Mouse (Mus musculus): ENCODE measurements around the gene Aicda.
A peak's percentile ranks its signal among the peaks of the same experiment; 100 is the strongest.
"Not testable (repeated sequence)": the region's sequence is repeated elsewhere in the genome, so short reads cannot be mapped to it uniquely, and the experiment has no call there.

Aicda gene

DNA sequence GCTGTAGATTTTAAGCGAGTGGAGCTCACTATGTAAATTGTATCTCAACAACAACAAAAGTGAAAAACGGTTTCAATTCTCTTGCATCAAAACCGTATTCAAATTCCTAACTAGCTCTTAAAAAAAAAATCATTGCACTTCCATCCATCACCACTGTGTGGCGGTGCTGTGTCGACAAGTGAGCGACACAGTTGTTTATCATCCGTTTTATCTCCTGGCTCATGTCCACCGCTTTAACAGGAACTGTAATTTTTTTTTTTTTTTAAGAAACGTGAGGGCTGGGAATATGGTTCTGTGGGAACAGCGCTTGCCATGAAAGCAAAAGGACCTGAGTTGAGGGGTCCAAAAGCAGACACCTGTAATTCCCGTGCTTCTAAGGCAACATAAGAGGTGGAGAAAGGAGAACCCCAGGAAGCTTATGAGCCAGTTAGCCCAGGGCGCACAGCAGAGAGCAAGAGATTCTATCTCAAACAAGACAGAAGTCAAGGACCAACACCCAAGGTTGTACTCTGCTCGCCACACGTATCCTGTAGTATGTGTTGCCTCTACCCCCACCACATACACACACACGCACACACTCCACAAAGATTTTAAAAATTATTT, 3.5 kb downstream of the Aicda start:
- peak; percentile 66 for DNase-seq

DNA sequence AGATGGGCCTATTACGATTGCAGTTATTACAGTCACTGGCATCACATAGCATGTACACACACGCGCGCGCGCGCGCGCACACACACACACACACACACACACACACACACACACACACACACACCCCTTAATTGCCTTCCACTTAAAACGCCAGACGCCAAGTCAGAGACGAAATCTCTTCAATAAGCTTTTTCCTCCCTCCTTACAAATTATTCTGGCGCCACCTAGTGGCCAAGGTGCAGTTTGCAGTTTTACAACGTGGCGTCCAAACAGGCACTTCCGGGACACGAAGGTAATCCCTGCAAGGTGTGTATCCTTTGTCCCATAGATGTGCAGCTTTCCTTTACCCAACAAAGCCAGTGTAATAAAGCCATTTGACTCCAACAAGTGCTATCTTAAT, 6.8 kb downstream of the Aicda start:
- DNase-seq: peak; percentile 80

DNA sequence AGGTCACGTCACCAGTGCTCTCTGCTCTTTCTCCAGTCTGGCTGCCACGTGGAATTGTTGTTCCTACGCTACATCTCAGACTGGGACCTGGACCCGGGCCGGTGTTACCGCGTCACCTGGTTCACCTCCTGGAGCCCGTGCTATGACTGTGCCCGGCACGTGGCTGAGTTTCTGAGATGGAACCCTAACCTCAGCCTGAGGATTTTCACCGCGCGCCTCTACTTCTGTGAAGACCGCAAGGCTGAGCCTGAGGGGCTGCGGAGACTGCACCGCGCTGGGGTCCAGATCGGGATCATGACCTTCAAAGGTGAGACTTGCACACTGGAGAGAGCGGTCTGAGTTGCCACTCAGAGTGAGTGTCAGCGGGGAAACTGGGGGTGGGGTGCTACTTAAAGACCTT, 7.4 kb downstream of the Aicda start:
- DNase-seq: no peak

DNA sequence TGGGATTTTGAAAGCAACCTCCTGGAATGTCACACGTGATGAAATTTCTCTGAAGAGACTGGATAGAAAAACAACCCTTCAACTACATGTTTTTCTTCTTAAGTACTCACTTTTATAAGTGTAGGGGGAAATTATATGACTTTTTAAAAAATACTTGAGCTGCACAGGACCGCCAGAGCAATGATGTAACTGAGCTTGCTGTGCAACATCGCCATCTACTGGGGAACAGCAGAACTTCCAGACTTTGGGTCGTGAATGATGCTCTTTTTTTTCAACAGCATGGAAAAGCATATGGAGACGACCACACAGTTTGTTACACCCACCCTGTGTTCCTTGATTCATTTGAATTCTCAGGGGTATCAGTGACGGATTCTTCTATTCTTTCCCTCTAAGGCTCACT, 8.9 kb downstream of the Aicda start:
- peak; percentile 45 for DNase-seq

DNA sequence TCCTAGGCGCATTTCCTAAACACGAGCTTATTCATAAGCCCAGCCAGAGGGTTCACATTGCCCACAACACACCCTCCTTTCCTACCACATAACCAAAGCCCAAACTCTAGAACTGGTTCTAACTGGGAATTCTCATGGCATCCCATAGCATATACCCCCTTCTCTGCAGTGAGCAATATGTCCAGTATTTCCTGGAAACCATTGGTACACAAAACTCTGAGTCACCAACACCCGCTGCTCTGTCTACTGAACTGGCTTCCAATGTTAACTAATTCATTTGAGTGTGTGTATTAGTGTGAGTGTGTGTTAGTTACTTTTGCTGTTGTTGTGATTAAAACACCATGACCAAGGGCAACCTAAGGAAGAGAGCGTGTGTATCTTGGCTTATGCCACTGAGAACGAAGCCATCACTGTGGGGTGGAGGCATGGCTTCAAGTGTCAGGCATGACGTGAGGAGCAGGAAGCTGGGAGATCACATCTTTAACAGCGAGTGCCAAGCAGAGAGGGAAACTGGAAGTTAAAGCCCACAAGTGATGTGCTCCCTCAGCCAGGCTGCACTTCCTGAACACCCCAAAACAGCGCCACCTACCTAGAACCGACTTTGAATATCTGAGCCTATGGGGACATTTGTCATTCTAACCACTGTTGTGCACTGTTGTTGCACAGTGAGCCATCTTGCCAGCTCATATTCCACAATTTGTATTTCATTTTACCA, 11.6 kb downstream of the Aicda start:
- DNase-seq: no peak

DNA sequence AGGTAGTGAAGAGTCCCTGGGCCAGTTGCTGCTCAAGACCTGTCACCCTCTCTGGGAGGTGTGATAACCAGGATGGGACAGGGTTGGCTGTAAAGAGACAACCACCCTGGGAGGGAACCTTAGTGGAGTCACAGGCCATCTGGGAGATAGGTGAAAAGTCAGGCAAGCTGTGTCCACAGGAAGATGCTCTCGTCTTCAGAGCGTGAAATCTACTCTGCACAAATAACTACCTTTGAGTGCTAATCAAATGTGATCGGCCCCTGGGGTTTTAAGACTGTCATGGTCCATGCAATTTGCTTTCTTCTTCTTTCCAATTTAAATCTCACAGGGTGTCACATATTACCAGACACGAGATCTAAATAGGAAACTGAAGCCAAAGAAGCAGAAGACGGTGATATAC, 15.5 kb downstream of the Aicda start:
- no peak for DNase-seq

DNA sequence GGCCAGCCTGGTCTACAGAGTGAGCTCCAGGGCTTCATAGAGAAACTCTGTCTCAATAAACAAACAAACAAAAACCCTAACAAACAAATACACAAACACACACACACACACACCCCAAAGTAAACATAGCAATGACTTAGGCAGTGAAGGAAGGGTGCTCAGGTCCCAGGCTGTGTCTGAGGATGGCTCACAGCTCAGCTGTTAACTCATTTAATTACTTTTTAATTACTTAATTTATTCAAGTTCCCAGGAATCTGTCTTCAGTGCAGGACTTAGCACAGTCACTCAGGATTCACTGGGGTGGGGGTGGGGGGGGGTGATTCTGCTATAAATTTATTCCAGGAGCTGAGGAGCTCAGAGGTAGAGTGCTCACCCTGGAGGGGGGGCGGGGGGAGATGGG, 16.2 kb downstream of the Aicda start:
- no peak for DNase-seq

DNA sequence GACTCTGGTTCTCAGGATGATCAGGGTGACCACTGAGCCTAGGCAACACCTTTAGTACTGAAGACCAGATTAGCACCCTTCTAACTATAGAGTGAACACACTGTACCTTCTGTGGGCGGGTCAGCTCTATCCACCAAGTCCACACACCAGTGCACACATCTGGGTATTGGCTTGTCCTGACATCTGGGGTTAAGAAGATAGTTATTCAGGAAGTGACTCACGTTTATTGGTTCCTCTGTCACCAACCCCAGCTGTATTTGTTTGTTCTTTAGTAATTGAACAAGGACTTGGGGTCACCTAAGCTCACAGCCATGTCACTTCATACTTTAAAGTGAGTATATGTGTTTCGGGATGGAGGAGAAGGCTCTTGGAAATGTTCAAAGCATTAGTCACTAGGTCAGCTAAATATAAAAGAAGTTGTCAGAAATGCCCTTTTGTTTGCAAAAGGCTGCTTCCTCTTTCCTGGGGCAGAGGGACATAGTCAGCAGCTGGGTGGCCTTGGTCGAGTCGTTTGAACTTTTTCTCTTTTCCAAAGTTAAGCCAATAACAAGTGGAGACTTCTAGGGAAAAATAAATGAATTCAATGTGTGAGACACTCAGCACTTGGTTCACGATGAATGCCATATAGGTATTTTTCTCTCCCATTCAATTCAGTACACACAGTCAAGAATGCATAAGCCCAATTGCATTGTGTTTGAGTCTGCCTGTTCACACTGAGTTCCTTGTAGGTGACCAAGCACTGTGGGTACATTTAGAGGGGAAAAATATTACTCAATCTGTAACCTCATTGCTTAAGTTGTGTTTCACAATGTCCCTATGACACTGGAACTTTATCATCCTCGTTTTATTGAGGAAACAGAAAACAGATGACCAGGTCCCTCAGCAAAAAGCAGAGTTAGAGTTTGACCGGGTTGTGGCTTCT, 17.4 kb downstream of the Aicda start:
- no peak for DNase-seq

DNA sequence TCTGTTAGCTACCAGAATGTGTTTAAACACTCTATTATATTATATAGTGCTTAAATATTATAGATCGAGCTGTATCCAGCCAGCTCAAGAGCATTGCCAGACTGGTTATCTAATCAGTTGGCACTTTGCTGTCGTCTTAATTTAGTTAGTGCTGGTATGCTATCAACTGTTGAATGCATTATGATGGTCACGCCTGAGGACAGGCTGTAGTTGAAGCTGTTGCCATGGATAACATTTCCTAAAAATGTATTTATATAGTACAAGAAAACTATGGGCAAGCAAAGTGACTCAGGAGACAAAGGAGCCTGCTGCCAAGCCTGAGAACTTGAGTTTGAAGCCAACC, 18.0 kb downstream of the Aicda start:
- DNase-seq: no peak

DNA sequence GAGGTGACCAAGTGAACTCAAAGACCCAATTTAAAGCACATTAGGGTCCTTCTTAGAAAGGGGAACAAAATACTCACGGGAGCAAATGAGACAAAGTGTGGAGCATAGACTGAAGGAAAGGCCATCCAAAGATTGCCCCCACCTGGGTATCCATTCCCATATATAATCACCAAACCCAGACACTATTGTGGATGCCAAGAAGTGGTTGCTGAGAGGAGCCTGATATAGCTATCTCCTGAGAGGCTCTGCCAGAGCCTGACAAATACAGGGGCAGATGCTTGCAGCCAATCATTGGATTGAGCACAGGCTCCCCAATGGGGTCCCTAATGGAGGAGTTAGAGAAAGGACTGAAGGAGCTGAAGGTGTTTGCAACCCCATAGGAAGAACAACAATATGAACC, 21.4 kb downstream of the Aicda start:
- not testable (repeated sequence) for DNase-seq

DNA sequence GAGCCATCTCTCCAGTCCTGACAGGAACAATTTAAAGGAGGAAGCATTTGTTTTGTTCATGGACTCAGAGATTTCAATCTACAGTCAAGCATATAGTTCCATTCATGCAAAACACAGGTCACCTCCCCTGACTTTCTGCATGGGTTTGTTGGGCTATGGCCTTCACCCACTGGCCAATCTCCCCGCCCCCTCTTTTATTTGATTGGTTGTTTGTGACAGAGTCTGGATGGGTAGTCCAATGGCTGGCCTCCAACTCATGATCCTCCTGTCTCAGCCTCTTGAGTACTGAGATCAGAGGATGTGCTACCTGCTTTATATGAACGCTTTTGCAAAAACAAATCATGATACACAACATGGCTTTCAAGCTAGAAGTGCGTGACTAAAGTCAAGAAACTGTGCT, 23.4 kb downstream of the Aicda start:
- DNase-seq: no peak

DNA sequence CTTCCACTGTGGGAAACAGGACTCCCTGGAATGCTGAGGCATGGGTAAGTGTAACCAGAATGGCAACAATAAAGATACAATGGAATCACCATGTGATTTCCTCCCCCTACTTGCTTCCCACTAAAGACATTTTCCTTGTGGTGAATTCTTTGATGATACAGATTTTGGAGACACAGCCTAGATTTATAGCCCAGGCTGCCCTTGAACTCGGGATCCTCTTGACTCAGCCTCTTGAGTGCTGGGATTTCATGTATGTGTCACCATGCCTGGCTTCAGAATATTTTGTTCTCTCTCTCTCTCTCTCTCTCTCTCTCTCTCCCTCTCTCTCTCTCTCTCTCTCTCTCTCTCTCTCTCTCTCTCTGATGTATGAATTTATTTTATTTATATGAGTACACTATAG, 25.5 kb downstream of the Aicda start:
- no peak for DNase-seq

DNA sequence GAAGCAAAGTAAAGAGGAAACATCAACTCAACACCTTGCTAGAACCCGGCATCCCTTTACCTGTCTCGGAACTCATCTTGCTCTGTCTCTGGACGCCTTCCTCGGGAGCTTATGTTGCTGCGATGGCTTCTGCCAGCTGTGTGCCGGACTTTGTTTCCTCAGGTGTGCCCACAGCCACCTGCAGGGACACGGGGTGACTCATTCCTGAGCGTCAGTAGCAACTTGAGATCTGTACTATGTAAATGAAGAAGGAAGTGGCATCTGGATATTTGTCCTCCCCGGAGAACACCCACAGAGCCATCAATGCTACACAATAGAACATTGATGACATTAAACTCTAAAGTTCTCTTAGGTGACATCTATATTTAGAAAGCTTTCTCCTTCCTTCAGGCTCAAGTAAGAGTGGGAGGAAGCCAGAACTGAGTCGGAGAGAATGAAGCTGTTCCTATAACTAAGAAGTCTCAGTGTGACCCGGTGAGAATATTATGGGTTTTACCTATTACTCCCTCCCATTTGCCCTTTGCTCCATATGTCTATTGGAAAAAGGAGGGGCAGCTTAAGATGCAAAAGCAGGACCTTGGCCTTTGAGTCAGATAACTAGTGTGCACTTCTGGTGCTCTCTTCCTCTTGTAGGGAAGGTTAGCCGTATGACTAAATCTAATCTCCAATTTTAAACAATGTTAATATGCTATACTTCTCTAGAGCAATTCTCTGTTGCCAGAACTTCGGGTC, 37.6 kb downstream of the Aicda start:
- no peak for DNase-seq

DNA sequence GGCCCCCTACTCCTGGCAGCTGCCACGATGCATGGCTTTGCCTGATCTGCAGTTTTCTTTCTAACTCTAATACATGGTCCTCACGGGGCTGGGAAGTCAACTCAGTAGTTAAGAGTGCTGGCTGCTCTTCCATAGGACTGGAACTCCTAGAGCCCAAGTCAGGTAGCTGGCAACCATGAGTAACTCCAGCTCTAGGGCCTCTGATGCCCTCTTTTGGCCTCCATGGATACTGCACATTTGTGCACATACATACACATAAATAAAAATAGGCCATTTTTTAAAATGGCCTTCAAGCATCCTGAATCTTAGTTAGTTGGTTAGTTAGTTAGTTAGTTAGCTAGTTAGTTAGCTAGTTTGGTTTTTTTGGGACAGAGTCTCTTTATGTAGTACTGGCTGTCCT, 39.3 kb downstream of the Aicda start:
- DNase-seq: no peak

DNA sequence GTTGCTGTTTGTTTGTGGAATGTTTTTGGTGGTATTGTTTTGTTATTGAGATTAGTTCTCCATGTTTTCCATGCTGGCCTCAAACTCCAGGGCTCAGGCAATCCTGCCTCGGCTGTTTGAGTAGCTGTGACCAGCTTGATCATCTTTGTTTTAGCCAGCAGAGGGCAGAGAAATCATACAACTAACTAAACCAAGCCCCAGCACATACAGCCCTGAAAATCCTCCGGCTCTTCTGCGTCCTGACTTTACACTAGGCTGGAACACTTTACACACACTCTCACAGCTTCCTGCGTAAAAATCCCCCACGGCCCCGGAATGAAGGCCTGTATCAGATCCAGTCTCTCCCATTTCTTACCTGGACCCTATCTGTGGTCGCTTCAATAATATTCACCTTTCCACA, 42.0 kb downstream of the Aicda start:
- no peak for DNase-seq

DNA sequence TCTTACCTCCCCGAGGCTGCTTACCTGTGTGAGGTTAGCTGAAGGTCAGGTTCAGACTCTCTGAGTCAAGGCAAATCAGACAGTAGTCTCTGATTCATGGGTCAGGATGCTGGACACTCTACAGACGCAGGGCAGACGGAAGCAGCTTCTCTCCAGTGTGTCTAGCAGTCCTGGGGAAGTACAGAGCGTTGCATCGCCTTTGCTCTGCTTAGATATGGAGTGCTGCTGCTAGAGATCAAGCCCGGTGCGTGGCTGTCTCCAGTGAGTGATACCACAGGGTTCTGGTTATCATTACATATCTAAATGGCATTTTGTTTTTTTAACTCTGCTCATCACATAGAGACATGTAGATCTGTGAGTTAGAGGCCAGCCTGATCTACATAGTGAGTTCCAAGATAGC, 43.0 kb downstream of the Aicda start:
- DNase-seq: no peak

DNA sequence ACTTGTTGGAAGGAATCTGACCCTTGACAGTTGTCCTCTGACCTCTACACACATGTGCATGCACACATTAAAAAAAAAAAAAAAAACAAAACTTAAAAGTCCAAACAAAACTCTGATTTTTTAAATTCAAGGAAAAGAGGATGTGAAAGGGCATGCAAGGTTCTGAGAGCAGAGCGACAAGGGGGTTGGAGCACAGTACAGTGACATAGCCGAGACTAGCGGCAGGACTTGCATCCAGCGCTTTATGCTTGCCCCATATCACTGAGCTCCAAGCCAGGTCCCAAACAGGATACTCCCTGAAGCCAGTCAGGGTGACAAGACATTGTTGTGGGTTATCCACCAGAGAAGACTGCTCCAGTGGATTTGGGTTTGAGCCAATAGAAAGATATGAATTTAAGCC, 44.4 kb downstream of the Aicda start:
- DNase-seq: no peak

DNA sequence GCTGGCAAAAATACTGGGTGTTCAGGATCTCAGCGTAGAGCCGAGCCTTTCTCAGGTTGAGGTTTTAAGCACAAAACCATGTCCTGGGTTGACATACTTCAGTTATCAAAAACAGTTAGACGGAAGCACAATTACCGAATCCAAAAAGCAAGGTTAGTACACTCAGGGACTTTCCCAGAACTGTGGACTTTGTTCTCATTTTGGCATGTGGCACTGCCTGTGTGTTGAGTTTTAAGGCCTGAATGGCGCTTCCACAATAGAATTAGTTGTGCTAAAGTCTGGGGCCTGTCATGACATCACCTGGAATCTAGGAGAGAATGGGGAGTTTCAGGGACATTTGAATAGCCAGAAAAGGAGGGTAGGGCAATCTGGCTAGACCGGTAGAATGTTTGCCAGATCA, 44.8 kb downstream of the Aicda start:
- DNase-seq: no peak

DNA sequence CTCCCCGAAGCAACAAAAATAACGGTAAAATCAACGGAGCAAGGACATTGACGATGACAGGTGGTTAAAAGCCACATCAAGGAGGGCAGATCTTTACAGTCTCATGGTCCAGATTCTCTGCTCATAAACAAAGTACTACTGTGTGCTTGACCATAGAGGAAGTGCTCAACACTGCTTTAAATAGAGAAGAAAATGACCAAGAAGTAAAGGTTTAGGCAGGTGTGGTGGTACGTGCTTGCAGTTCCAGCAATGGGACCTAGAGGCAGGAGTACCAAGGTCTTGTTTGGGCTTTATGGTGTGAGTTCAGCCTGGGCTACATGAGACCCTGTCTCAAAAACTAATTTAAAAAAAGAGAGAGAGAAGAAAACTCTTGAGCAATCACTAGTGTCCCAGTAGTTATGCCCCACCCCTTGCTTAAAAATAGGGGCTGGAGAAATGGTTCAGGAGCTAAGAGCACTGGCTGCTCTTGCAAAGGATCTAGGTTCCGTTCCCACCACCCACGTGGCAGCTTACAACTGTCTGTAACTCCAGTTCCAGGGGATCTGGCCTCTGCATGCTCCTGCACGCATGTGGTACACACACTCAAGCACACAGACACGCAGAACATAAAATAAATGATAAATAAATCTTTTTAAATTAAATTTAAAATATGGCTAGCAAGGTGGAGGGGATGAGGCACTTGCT, 45.6 kb downstream of the Aicda start:
- DNase-seq: no peak

DNA sequence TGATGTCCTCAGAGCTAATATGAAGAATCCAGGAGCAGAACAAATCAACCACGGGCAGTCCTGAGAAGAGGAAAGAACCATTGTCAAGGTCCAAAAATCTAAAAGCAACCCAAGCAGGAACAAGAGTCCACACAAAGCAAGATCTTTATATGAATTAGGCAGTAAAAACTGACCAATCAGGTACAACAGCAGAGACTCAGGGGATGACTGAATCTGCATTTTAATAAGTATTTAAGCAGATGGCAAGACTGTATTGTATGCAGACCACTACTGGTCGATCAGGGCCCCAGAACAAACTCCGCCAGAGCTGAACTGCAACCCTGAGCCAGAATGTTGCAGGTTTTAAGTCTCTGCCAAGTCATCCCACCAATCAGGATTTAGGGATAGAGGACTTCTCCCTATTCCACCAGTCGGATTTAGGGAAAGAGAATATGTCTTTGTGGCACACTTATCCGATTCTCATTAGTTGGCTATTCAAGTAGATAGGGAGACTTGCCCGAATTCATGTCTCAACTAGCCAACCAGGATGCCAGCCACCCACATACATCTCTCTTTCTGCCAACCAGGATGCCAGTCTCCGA, 46.6 kb downstream of the Aicda start:
- DNase-seq: no peak

DNA sequence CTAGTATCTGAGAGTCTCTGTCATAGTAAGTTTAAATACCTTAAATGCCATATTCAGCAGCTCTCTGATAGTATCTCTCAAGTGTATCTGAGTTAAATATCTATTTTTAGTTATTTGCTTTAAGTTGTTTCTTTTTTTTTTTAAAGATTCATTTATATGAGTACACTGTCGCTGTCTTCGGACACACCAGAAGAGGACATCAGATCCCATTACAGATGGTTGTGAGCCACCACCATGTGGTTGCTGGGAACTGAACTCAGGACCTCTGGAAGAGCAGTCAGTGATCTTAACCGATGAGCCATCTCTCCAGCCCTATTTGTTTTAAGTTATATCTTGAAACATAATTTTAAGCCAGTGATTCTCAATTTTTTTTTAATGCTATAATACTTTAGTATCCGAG, 47.4 kb downstream of the Aicda start:
- DNase-seq: no peak

DNA sequence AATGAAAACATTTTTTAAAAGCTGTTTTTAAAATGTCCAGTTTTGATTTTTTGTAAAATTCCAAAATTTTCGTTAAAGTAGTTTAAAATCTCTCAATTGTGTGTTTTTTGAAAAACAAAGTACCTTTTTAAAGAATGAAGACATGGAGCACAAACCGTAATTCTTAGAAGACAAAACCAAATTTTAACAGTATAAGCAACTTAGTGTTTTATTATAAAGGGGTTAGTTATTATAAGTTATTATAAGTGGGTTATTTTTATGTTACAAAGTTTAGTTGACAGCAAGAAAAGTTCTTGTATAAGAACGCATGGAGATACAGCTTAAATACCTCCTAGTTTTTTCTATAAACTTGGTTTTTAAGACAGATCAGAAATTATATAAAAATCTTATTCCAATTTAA, 48.0 kb downstream of the Aicda start:
- DNase-seq: no peak
